Mouse (Mus musculus) MEL (cell line): ENCODE results near the gene Gm49388. TPM values are rescaled to one million over a fixed set of nuclear protein-coding genes. Genes with fewer than 3 reads are reported as not detected.

Experiments
- DNase-seq: peaks from one replicate; pipeline ENCODE4 v3.0.0; 2011; ENCODE audit warnings: low read depth, low spot score
- H3K27ac ChIP-seq: 2 replicates; pipeline ENCODE4 v1.5.1; 2012; ENCODE audit warnings: low read depth, mild to moderate bottlenecking, control low read depth, low read length, moderate library complexity; ENCODE audit not compliant: control insufficient read depth
- H3K27me3 ChIP-seq, 2 experiments: fragments of 150-350 bp in 1 of 2; sonication (generic) in 1 of 2; 2 replicates each; pipeline ENCODE4 v1.6.1; 2012; ENCODE audit warnings: low read length in 2 of 2, mild to moderate bottlenecking in 2 of 2, improper control_type of control experiment in 1 of 2, moderate library complexity in 1 of 2; ENCODE audit not compliant: insufficient read depth in 2 of 2, control insufficient read depth in 1 of 2
- H3K36me3 ChIP-seq, 2 experiments: 2 replicates each; pipeline ENCODE4 v1.6.1; 2012 to 2014; ENCODE audit warnings: low read length in 2 of 2, improper control_type of control experiment in 1 of 2, inconsistent platforms in 1 of 2, mild to moderate bottlenecking in 1 of 2; ENCODE audit not compliant: insufficient read depth in 2 of 2, control insufficient read depth in 1 of 2
- H3K4me1 ChIP-seq, 2 experiments: fragments of 150-350 bp in 1 of 2; sonication (generic) in 1 of 2; 2 replicates each; pipeline ENCODE4 v1.6.1; 2012; ENCODE audit warnings: low read length in 2 of 2, improper control_type of control experiment in 1 of 2, mild to moderate bottlenecking in 1 of 2; ENCODE audit not compliant: insufficient read depth in 2 of 2, control insufficient read depth in 1 of 2
- H3K4me3 ChIP-seq, 2 experiments: fragments of 150-350 bp in 1 of 2; sonication (generic) in 1 of 2; 2 replicates each; pipeline ENCODE4 v1.5.1; 2012; ENCODE audit warnings: low read depth in 2 of 2, low read length in 2 of 2, mild to moderate bottlenecking in 2 of 2, moderate library complexity in 2 of 2, control low read depth in 1 of 2, improper control_type of control experiment in 1 of 2; ENCODE audit not compliant: control insufficient read depth in 1 of 2, insufficient read depth in 1 of 2
- H3K79me2 ChIP-seq: 2 replicates; pipeline ENCODE4 v1.6.1; 2012; ENCODE audit warnings: mild to moderate bottlenecking, low read length, moderate library complexity; ENCODE audit not compliant: control insufficient read depth, poor library complexity, insufficient read depth
- H3K9ac ChIP-seq: 2 replicates; pipeline ENCODE4 v1.6.1; 2012; ENCODE audit warnings: low read depth, mild to moderate bottlenecking, control low read depth, low read length, moderate library complexity; ENCODE audit not compliant: control insufficient read depth, poor library complexity, severe bottlenecking
- H3K9me3 ChIP-seq: fragments of 150-350 bp; sonication (generic); replicated peaks from 2 replicates; pipeline ENCODE4 v1.6.1; 2012; ENCODE audit warnings: mild to moderate bottlenecking, low read length, improper control_type of control experiment, moderate library complexity; ENCODE audit not compliant: insufficient read depth
- CHD2 ChIP-seq: IDR thresholded peaks from 2 replicates; pipeline ENCODE4 v1.6.1; 2011; ENCODE audit warnings: low read length, improper control_type of control experiment
- CTCF ChIP-seq, 3 experiments: IDR thresholded peaks in 2 of 3; conservative IDR thresholded peaks in 1 of 3; 2 replicates each; pipeline ENCODE4 v1.5.1; 2011 to 2012; ENCODE audit warnings: low read length in 3 of 3, low read depth in 2 of 3, mild to moderate bottlenecking in 2 of 3, improper control_type of control experiment in 1 of 3, inconsistent platforms in 1 of 3, mixed read lengths in 1 of 3, moderate library complexity in 1 of 3; ENCODE audit not compliant: control insufficient read depth in 1 of 3, insufficient read depth in 1 of 3, poor library complexity in 1 of 3, severe bottlenecking in 1 of 3
- E2F4 ChIP-seq: IDR thresholded peaks from 2 replicates; pipeline ENCODE4 v1.6.1; 2011; ENCODE audit warnings: low read depth, low read length, improper control_type of control experiment, borderline replicate concordance
- EP300 ChIP-seq, 2 experiments: IDR thresholded peaks; 2 replicates each; pipeline ENCODE4 v1.6.1; 2011; ENCODE audit warnings: improper control_type of control experiment in 2 of 2, low read length in 2 of 2, low read depth in 1 of 2, mild to moderate bottlenecking in 1 of 2
- ETS1 ChIP-seq: IDR thresholded peaks from 2 replicates; pipeline ENCODE4 v1.6.1; 2012; ENCODE audit warnings: low read depth, mild to moderate bottlenecking, inconsistent platforms, low read length, improper control_type of control experiment, moderate library complexity
- GABPA ChIP-seq: IDR thresholded peaks from 2 replicates; pipeline ENCODE4 v1.6.1; 2012; ENCODE audit warnings: low read depth, mild to moderate bottlenecking, inconsistent platforms, low read length, improper control_type of control experiment, moderate library complexity
- GATA1 ChIP-seq: IDR thresholded peaks from 2 replicates; pipeline ENCODE4 v1.6.1; 2011; ENCODE audit warnings: low read depth, low read length, improper control_type of control experiment
- HCFC1 ChIP-seq: IDR thresholded peaks from 2 replicates; pipeline ENCODE4 v1.6.1; 2012; ENCODE audit warnings: low read depth, mild to moderate bottlenecking, inconsistent platforms, low read length, improper control_type of control experiment, moderate library complexity
- JUND ChIP-seq: IDR thresholded peaks from 2 replicates; pipeline ENCODE4 v1.6.1; 2011; ENCODE audit warnings: low read depth, mild to moderate bottlenecking, improper control_type of control experiment, low read length
- KAT2A ChIP-seq: conservative IDR thresholded peaks from 2 replicates; pipeline ENCODE4 v1.6.1; 2012; ENCODE audit warnings: low read depth, low read length, improper control_type of control experiment, inconsistent platforms
- MAFK ChIP-seq: IDR thresholded peaks from 2 replicates; pipeline ENCODE4 v1.6.1; 2011; ENCODE audit warnings: low read depth, mild to moderate bottlenecking, low read length, improper control_type of control experiment, borderline replicate concordance
- MAZ ChIP-seq: IDR thresholded peaks from 2 replicates; pipeline ENCODE4 v1.6.1; 2012; ENCODE audit warnings: low read depth, mild to moderate bottlenecking, inconsistent platforms, low read length, improper control_type of control experiment
- MXI1 ChIP-seq: IDR thresholded peaks from 2 replicates; pipeline ENCODE4 v1.6.1; 2011; ENCODE audit warnings: mild to moderate bottlenecking, low read depth, low read length, improper control_type of control experiment
- NELFE ChIP-seq: IDR thresholded peaks from 2 replicates; pipeline ENCODE4 v1.6.1; 2011; ENCODE audit warnings: low read depth, low read length, improper control_type of control experiment
- POLR2A ChIP-seq, 2 experiments: IDR thresholded peaks; 2 replicates each; pipeline ENCODE4 v1.6.1; 2011 to 2012; ENCODE audit warnings: low read length in 2 of 2, mild to moderate bottlenecking in 2 of 2, control low read depth in 1 of 2, improper control_type of control experiment in 1 of 2, low read depth in 1 of 2, moderate library complexity in 1 of 2; ENCODE audit not compliant: control insufficient read depth in 1 of 2, insufficient read depth in 1 of 2, poor library complexity in 1 of 2
- POLR2AphosphoS2 ChIP-seq: IDR thresholded peaks from 2 replicates; pipeline ENCODE4 v1.6.1; 2011; ENCODE audit warnings: low read length, improper control_type of control experiment
- RAD21 ChIP-seq: IDR thresholded peaks from 2 replicates; pipeline ENCODE4 v1.6.1; 2011; ENCODE audit warnings: mild to moderate bottlenecking, low read depth, low read length, improper control_type of control experiment
- RCOR1 ChIP-seq: IDR thresholded peaks from 2 replicates; pipeline ENCODE4 v1.6.1; 2012; ENCODE audit warnings: low read depth, mild to moderate bottlenecking, inconsistent platforms, low read length, improper control_type of control experiment
- TAL1 ChIP-seq: IDR thresholded peaks from 2 replicates; pipeline ENCODE4 v1.6.1; 2012; ENCODE audit warnings: mild to moderate bottlenecking, inconsistent platforms, low read length, moderate library complexity, mixed read lengths
- TCF12 ChIP-seq: IDR thresholded peaks from 2 replicates; pipeline ENCODE4 v1.6.1; 2014; ENCODE audit warnings: low read depth, mild to moderate bottlenecking, inconsistent platforms, low read length, improper control_type of control experiment, moderate library complexity
- UBTF ChIP-seq: IDR thresholded peaks from 2 replicates; pipeline ENCODE4 v1.6.1; 2012; ENCODE audit warnings: low read depth, mild to moderate bottlenecking, inconsistent platforms, low read length, improper control_type of control experiment, moderate library complexity, borderline replicate concordance; ENCODE audit not compliant: insufficient read depth
- USF1 ChIP-seq: IDR thresholded peaks from 2 replicates; pipeline ENCODE4 v1.6.1; 2014; ENCODE audit warnings: low read depth, mild to moderate bottlenecking, inconsistent platforms, low read length, improper control_type of control experiment, moderate library complexity
- ZC3H11A ChIP-seq: IDR thresholded peaks from 2 replicates; pipeline ENCODE4 v1.6.1; 2012; ENCODE audit warnings: low read depth, mild to moderate bottlenecking, inconsistent platforms, low read length, improper control_type of control experiment
- ZKSCAN1 ChIP-seq: IDR thresholded peaks from 2 replicates; pipeline ENCODE4 v1.6.1; 2012; ENCODE audit warnings: low read depth, mild to moderate bottlenecking, inconsistent platforms, low read length, improper control_type of control experiment, moderate library complexity
- ZNF384 ChIP-seq: IDR thresholded peaks from 2 replicates; pipeline ENCODE4 v1.6.1; 2012; ENCODE audit warnings: low read depth, mild to moderate bottlenecking, inconsistent platforms, low read length, improper control_type of control experiment
- polyA plus RNA-seq, 2 experiments: library from polyadenylated mRNA; stranded (reverse) in 1 of 2; unstranded in 1 of 2; fragments of >175 nt in 1 of 2; fragments of >200 nt in 1 of 2; gene quantifications; 2 replicates each; pipeline versions ENCODE4 v1.2.1 to v1.2.4; 2012; ENCODE audit warnings: low replicate concordance in 2 of 2, low read depth in 1 of 2; ENCODE audit not compliant: insufficient read length in 2 of 2, insufficient read depth in 1 of 2, missing spikeins in 1 of 2
- total RNA-seq: library from RNA; depleted of rRNA; stranded (reverse); fragments of 300-350 nt; gene quantifications from 2 replicates; pipeline ENCODE4 v1.2.3, GENCODE M21; 2012

Gene Gm49388
- total and polyA plus RNA-seq, 3 experiments: 0.73 to 1.3 TPM; not detected in 1

- peaks cover 0 to 27% of the 10 kb centered on the region in 2 experiments; a peak in 2 of 4 replicates for H3K36me3 ChIP-seq
- DNase-seq: peak; percentile 44
Measured at GRCm38 (mm10) chr7:127808821-127809220, 23.4 kb downstream of the Gm49388 start.

GRCm38 (mm10) chr7:127809846-127810245 is 24.4 kb downstream of the Gm49388 start:
- DNase-seq: no peak
- Histone ChIP-seq H3K36me3 (peaks cover 0 to 23% of the 10 kb centered on the region in 2 experiments; a peak in 2 of 4 replicates), H3K79me2 (peaks cover 1% of the 10 kb centered on the region; the same call in 1 of the 2 replicates), H3K27ac (no peak overlapping the region), H3K4me3 (no peak overlapping the region), H3K4me1 (peaks cover 17 to 38% of the 10 kb centered on the region in 2 experiments), H3K27me3 (no peaks in the 10 kb centered on the region), H3K9me3 (no peaks in the 10 kb centered on the region)
- TF ChIP-seq TCF12: no peak
- TF ChIP-seq TAL1: no peak
- TF ChIP-seq NELFE: no peak
- no peak for TF ChIP-seq E2F4
- TF ChIP-seq MAFK: no peak
- no peak for TF ChIP-seq POLR2A (IDR thresholded peaks at IDR 0.05; ENCODE audit: control insufficient read depth in 1 of 2, insufficient read depth in 1 of 2, low read depth in 1 of 2, low read length in 2 of 2, poor library complexity in 1 of 2)
- no peak for TF ChIP-seq POLR2AphosphoS2
- no peak for TF ChIP-seq GABPA
- TF ChIP-seq UBTF: no peak
- TF ChIP-seq MXI1: no peak
- TF ChIP-seq ETS1: no peak
- no peak for TF ChIP-seq RCOR1
- no peak for TF ChIP-seq ZC3H11A
- no peak for TF ChIP-seq ZKSCAN1
- no peak for TF ChIP-seq HCFC1
- TF ChIP-seq CHD2: no peak
- TF ChIP-seq, all 39 proteins: peak for 0
- no peak overlapping the region for H3K9ac ChIP-seq

More at GRCm38 (mm10) chr7:127808821-127809220, 23.4 kb downstream of the Gm49388 start:
- Histone ChIP-seq H3K4me3 (no peak overlapping the region), H3K27ac (peak overlapping the region; percentile 43), H3K9me3 (no peaks in the 10 kb centered on the region), H3K4me1 (peaks cover 17 to 46% of the 10 kb centered on the region in 2 experiments)
- no peak for TF ChIP-seq JUND
- no peak for TF ChIP-seq KAT2A
- no peak for TF ChIP-seq CTCF (IDR thresholded peaks at IDR 0.05 in 2 of 3, conservative IDR thresholded peaks at IDR 0.05 in 1 of 3; ENCODE audit: control insufficient read depth in 1 of 3, insufficient read depth in 1 of 3, low read depth in 2 of 3, low read length in 3 of 3, poor library complexity in 1 of 3, severe bottlenecking in 1 of 3)
- TF ChIP-seq E2F4: no peak
- TF ChIP-seq RAD21: no peak
- TF ChIP-seq EP300 (IDR thresholded peaks at IDR 0.05; ENCODE audit: low read depth in 1 of 2, low read length in 2 of 2): no peak
- TF ChIP-seq ETS1: no peak
- TF ChIP-seq USF1: no peak
- no peak for TF ChIP-seq NELFE
- TF ChIP-seq ZNF384: no peak
- TF ChIP-seq MAZ: no peak
- TF ChIP-seq GATA1: no peak
- no peak for TF ChIP-seq ZKSCAN1
- no peak for TF ChIP-seq MXI1
- no peak for TF ChIP-seq UBTF
- no peak for TF ChIP-seq POLR2AphosphoS2
- TF ChIP-seq HCFC1: no peak
- no peak for TF ChIP-seq GABPA
- TF ChIP-seq, all 39 proteins: peak for 0
- Histone ChIP-seq H3K79me2 (peaks cover 1% of the 10 kb centered on the region; the same call in 1 of the 2 replicates), H3K27me3 (no peaks in the 10 kb centered on the region), H3K9ac (no peak overlapping the region)
